Mouse (Mus musculus): Measurements from ENCODE around the gene Ube4a.

DNA sequence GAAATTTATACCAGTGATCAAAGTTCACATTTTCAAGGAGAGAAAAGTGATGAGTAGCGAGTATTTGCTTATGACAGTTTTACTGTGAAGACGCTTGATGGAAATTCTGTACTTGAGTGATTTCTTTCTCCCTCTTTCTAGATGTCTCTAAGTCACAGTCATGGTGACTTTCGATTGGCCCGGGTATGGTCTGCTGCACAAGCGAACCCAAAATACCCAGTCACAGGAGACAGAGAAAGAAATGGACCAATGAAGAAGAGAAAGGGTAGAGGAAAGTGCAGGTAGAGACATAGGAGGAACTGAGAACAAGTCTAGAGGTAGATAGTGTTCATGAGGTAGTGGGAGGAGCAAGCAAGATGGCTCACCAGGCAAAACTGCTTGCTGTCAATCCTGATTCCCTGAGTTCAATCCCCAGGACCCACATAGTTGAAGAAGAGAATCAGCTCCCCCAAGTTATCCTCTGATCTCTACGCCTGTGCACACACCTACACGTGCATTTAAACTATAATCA is 77.2 kb downstream of the Ube4a start:
- TF ChIP-seq CTCF (IDR thresholded peaks at IDR 0.05; ENCODE audit: low read depth) (no peak), EP300 (IDR thresholded peaks at IDR 0.05; ENCODE audit: low read depth) (no peak)

All from liver, embryonic 14.5 days (tissue).